Mouse (Mus musculus) layer of hippocampus, postnatal 25 days (tissue): ENCODE results near the gene 4930502E18Rik. TPM values are rescaled to one million over a fixed set of nuclear protein-coding genes. Genes with fewer than 3 reads are reported as not detected.
"Not testable (repeated sequence)": the region's sequence is repeated elsewhere in the genome, so short reads cannot be mapped to it uniquely, and the experiment has no call there.

ENCODE experiments used
- DNase-seq, 2 experiments: peaks; one replicate each; pipeline ENCODE4 v3.0.0; 2022; ENCODE audit warnings: mixed read lengths in 2 of 2, low spot score in 1 of 2; ENCODE audit errors: extremely low spot score in 1 of 2
- total RNA-seq, 2 experiments: library from RNA; stranded (reverse); gene quantifications; 2 replicates each; pipeline ENCODE4 v1.2.3; 2021

Gene 4930502E18Rik
- under 1 TPM; 0.20 to 0.33 TPM for total RNA-seq

DNA sequence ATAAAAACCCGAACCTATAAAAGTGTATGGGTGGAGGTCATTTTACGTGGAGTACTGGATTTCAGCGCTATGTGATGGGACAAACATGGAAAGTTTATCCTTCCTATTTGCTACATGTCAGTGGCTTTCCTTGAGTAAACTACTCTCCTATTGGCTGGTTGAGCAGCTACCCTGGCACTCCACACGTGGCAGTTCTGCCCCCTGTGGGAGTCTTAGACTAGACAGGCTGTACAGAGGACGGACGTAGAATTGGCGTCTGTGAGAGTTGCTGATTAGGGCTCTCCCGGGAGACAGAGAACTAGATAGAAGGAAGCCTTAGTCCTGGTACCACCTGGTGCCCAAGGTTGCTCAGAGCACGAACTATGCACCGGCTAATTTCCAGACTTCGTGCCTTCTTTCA lies at the start of gene 4930502E18Rik:
Gene 4930502E18Rik (plus strand): TSS at position 231 of the 400 bp plus-strand sequence.
- DNase-seq: no peak

DNA sequence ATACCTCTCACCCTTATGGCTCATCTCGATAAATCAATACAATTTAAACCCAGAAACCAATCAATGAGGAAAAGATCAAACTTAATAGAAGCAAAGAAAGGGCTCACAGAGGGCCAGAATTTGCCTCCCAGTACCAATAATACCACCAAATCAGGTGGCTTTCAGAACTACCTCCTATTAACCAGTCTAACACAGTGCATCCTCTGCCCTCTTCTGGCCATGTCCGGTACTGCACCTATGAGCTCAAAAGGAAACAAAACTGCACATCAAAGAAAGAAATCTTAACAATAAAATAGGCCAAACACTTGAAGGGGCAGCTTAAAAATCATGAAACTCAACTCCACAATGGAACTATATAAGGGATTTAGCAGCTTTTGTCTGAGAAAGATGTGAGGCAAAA lies 47.7 kb upstream of the 4930502E18Rik start:
- DNase-seq: peak; percentile 42 to 85

DNA sequence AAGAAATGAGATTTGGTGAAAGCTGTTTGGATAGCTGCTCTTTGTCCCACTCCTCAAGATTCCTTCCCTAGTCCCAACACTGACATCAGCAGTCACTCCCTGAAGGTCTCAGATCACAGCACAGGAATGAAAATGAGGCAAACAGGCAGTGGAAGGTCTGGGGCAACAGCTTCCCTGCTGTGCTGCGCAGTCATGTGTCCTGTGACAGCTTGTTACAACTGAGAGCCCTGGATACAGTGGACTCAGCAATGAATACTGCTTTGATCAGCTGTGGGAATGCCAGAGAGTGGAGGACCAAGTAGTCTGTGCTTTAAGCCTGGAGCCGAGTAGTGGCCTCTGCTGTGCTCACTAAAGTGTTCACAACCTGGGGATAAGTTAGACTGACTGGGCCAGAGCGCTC lies 42.0 kb upstream of the 4930502E18Rik start:
- not testable (repeated sequence) for DNase-seq

DNA sequence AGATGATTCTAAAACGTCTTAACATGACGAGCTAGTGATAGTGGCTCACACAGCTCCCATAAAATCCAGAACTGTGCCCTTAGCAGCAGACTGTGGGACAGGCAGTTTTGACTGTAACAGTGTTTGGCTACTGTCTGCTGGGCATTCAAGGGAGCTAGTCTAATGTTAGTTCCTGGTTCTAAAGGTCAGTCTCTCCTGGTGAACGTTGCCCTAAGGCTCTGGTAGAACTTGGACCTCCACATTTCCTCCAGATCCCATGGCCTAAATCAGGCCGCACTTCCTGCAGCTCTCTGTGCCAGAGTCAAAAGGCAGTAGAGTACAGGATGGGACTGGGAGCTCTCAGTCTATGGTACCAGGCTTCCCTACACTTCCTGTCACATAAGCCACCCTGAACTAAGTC lies 40.0 kb upstream of the 4930502E18Rik start:
- not testable (repeated sequence) for DNase-seq

DNA sequence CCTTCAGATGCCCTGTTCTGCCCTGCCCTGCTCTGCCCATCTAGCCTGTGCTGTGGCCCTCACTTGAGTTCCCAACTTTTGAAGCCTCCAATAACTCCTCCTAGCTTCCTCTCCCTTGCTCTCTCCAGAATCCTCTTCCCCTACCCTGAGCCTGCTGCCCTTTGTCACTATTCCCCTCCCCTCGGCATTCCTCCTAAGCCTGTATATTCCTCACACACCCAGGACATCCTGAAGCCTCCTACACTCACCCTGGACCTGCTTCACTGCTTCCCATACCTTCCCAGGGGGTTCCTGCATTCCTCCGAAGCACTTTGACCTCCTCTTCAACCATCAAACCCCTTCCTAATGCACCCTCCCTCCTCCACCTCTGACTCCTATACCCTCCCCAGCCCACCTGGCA lies 32.6 kb upstream of the 4930502E18Rik start:
- no peak for DNase-seq

DNA sequence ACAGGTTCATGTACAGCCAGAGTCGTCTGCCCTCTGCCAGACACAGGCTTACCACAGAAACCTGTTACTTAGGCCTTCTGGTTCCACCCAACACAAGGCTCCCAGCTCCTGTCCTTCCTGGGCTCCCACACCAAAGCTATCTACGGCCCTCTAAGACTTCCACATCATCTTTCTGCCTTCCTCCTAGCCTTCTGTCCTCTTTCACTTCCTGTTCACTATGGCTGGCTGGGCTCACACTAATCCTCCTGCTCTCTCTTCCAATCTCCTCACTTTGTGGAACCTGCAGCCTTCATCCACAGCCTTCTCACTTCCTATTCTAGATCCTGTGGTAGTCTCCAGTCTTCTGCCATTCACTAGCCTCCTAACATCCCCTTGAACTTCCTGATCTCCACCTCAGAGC lies 31.5 kb upstream of the 4930502E18Rik start:
- DNase-seq: no peak

DNA sequence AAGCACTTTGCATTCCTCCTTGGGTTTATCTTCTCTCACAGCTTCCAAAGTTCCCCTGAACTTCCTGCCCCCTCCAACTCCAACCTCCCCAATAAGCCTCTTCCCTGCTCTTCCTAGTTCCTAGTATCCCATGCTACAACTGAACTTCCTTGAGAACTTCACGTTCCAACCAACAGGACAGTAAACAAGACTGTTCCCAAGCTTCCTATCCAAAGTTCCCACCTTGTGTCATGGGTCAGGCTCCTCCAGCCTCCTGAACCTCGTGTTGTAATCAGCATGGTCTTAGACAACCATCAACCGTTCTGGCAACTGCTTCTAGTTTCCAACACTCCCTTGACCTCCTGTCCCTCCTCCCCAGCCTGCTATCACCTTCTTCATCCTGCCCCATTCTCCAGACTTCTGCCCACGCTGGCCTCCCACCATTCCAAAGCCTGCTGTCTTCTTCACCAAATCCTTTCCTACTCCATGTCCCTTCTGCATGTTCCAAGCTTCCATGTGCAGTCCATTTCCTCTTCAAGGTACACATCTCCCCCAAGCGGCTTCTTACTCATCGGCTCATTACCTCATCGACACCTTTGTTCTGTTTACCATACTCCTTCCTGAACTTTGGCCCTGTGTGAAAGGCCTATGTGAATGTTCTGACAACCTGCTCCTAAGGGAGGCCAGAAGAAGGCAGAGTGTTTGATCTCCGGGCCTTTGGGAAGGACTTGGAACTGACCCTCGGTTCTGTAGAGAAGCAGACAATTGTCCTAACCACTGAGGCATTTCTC lies 30.4 kb upstream of the 4930502E18Rik start:
- no peak for DNase-seq

DNA sequence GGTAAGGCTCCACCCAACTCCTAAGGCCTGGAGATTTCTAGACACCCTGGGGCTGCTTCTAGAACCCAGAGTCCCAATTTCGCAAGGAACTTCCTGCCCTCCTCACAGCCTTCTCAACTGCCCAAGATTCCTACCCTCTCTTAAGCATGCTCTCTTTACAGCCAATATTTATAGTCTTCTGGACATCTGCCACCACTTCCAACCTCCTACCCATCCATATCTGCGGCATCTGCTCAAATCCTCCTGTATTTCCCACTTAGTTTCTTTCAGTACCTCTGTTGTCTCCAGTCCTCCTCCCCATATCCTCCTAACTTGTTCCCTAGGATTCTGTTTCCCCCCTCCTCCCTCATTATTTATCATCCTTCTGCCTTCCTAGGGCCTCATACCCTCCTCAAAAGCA lies 25.4 kb upstream of the 4930502E18Rik start:
- DNase-seq: no peak

DNA sequence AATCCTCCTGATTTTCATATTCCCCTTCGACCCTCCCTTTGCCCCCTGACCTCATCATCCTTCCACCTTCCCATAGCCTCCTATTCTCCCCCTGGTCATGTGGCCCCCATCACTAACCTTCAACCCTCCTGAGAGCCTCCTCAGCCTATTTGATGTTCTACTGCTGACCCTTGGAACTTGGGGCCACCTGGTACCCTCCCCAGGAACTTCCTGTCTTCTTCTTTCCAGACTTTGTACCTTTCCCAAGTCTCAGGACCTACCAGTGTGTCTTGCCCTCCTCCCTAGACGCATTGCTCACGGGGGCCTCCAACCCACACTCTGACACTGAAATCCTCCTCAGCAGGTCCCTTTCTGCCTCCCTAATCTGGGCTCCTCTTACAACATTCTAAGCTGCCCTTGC lies 22.0 kb upstream of the 4930502E18Rik start:
- DNase-seq: no peak

DNA sequence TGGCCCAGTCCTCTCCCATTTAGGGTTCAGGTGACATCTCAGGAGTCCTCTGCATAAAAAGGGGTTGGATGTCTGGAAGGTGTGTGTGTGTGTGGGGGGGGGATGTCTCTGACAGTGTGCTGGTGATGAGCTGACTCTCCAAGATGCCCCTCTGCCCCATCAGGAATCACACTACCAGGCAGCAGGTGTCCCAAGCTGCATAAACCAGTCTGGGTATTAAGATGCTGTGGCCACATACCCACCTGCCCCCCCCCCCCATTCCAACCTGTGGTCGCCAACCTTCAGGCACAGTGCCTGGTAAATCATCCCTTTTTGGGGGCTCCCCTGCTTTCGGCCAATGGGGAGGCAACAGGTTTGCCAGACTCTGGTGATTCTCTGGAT lies 8.7 kb upstream of the 4930502E18Rik start:
- DNase-seq: no peak

DNA sequence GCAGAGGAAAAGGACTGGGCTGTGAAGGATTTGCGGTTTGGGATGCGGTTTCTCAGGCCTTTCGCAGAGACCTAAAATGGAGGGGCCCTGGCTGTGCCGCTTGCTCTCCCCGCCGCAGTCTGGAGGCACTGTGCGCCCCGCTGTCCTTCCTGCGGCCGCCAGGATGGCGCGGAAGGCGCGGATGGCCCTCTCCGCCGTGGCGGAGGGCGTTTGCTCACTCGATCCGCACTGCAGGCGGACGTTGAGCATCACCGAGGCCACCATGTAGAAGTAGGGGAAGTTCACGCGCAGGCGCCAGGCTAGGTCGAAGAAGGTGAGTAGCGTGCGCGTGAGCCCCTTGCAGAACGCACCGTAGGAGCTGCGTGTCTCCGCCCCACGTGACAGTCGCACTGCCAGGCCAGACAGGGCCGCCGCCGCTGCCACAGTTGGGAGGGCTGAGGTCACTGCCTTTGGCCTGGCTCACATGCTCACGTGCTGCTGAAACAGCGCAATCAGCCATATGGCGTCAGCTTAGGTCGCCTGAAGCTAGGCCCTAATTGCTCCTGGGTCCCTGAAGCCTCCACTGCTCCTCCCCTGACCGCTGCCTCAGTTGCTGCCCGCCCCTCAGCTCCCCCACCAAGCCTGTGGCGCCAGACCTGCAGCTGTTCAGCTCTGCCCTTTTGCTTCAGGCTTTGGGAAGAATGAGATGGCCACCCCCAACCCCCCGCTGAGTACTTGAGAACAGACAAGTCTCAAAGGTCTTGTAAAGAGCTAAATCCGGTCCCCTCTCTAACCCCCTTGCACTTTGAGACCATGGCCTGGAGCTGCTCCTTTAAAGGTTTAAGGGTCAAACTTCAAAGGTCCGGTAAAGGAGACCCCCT lies 8.1 kb upstream of the 4930502E18Rik start:
- DNase-seq: peak; percentile 10 to 28

DNA sequence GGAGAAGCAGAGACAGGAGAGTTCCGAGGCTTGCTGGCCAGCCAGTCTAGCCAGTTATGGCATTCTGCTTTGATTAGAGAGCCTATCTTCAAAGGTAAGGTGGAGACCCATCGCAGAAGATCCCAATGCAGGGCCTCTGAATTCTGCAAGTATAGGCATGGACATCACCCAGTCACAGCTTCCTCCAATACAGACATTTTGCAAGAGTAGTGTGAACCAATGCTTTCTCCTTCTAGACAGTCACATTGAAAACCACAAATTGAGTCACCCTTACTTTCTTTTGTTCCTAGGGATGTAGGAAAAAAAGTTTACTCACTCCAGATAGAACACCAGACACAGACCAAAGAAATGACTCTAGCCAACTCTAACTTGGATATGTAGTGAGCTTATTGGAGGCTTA lies 4.3 kb downstream of the 4930502E18Rik start:
- no peak for DNase-seq

DNA sequence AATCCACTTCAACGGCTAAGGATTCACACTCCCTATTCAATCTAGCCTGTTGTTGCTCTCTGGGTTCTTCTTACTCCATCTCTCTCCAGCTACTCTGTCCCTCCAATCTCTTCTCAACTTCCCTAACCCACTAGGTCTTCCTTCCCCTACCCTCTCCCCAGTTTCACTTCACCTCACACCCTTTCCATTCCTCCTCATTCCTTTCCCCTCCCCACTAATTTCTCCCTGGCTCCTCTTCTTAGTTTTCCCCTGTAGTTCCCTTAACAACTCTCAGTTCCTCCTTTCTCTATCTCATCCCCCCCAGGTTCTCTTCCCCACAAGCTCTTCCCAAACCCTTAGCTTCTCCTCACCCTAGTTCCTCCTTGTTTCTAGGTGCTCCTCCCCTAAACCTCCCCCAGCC lies 28.2 kb downstream of the 4930502E18Rik start:
- DNase-seq: no peak

DNA sequence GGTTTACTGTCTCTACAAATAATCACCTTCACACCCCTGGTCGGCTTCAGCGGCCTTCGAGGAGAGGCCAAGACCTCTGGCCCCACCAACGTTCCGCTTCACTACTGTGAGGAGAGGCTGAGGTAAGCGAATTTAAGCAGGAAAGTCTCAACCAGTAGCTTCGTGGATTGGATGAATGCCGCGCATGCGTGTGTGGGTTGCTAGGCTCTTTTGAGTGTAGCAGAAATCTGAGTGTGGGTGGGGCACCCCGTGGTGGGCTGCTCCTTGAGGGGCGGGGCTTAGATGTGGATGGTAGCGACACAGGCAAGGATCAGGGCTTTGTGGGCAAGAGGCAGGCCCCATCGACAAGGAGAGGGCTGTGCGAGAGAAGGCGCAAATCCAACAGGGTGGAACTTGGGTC lies 33.1 kb downstream of the 4930502E18Rik start, which contains the start of gene 1700013H16Rik:
Gene 1700013H16Rik (minus strand): TSS at position 96 of the 400 bp plus-strand sequence.
- DNase-seq: no peak

DNA sequence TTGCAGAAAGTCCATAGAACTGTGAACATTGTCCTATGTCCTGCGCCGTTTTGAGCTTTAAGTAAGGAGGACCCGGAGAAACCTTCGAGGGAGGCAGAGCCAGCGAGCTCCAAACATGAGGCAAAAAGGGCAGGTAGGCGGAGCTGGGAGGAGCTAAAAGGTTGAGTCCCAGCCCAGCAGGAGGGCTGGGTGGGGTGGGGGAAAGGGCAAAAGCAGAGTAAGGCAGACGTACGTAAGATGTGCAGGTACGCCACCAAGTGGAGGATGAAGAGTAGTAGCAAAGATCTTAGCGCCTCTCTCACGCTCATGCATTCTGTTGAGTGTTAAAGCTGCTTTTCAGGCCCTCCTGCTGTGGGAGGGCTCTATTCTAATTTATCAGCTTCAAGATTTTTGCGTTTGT lies 51.6 kb downstream of the 4930502E18Rik start, which contains the start of gene Zfp36l3:
Gene Zfp36l3 (minus strand): TSS at position 119 of the 400 bp plus-strand sequence.
- no peak for DNase-seq

Other genes starting within 250 kb of the 4930502E18Rik start
- 100 to 1,000 TPM; 149 to 204 TPM for gene Rtl8c, start 116.8 kb upstream of the 4930502E18Rik start, total RNA-seq
- not detected for gene Gm14597, start 115.8 kb upstream of the 4930502E18Rik start, total RNA-seq
- 100 to 1,000 TPM; 199 to 276 TPM for gene Rtl8a, start 81.1 kb upstream of the 4930502E18Rik start, total RNA-seq
- 100 to 1,000 TPM; 193 to 216 TPM for gene Rtl8b, start 54.4 kb upstream of the 4930502E18Rik start, total RNA-seq
- not detected for gene 1700013H16Rik, start 33.0 kb downstream of the 4930502E18Rik start, total RNA-seq
- not detected for gene Zfp36l3, start 51.6 kb downstream of the 4930502E18Rik start, total RNA-seq
- 1 to 10 TPM in 1 of 2 experiments, under 1 TPM in 1; 0.77 to 1.4 TPM for gene Xlr, start 72.9 kb downstream of the 4930502E18Rik start, total RNA-seq